Mouse (Mus musculus): Measurements from ENCODE around the gene Sypl.

DNA sequence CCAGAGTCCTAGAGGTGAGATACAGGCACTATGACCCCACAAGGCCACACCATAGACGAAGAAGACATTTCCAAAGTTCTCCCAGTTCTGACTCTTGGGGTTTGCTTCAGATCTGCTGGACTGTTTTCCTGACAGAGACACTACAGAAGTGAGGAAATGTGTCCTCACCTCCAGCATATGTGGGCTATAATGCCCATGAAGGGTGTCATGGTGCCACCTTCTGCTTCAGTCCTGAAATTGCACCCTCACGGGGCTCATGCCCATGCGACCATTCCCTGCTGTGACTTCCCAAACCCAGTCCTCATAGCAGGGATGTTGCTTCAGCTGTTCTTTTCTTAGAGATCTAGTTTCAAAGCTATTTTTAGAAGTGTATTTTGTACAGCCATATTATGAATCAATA is 56.3 kb downstream of the Sypl start:
- TF ChIP-seq CTCF (IDR thresholded peaks at IDR 0.05; ENCODE audit: borderline replicate concordance, extremely low read depth, insufficient read depth, insufficient read length), result peak; percentile 49; the same call in 1 of the 2 replicates
- no peak for TF ChIP-seq POLR2A (IDR thresholded peaks at IDR 0.05; ENCODE audit: borderline replicate concordance, extremely low read depth, insufficient read depth, insufficient read length, poor library complexity, severe bottlenecking)
